Mouse (Mus musculus) macrophage (primary cell): ENCODE results near the gene Cilp. TPM values are rescaled to one million over a fixed set of nuclear protein-coding genes. Genes with fewer than 3 reads are reported as not detected.
"Not testable (repeated sequence)": the region's sequence is repeated elsewhere in the genome, so short reads cannot be mapped to it uniquely, and the experiment has no call there.

Experiments
- H3K27ac ChIP-seq: fragments of 350-480 bp; formaldehyde crosslinking; 2 replicates; pipeline ENCODE4 v1.9.0; 2021
- H3K36me3 ChIP-seq: fragments of 350-480 bp; formaldehyde crosslinking; 2 replicates; pipeline ENCODE4 v1.9.0; 2021; ENCODE audit errors: inconsistent target
- H3K4me3 ChIP-seq: fragments of 350-480 bp; formaldehyde crosslinking; 2 replicates; pipeline ENCODE4 v1.9.0; 2021; ENCODE audit errors: inconsistent target
- H3K79me2 ChIP-seq: fragments of 350-480 bp; formaldehyde crosslinking; 2 replicates; pipeline ENCODE4 v1.9.0; 2021; ENCODE audit errors: inconsistent target
- whole genome bisulfite sequencing: methylation state at CpG from one replicate; pipeline ENCODE4 v1.1.7; 2026; ENCODE audit warnings: inconsistent platforms; ENCODE audit not compliant: missing documents; 5-methylcytosine and 5-hydroxymethylcytosine counted together
- polyA plus RNA-seq: library from polyadenylated mRNA; stranded (reverse); fragments of 250-400 nt; gene quantifications from 3 replicates; pipeline ENCODE4 v1.2.4, GENCODE M21; 2018; ENCODE audit warnings: inconsistent platforms

Gene Cilp
- polyA plus RNA-seq, 1 experiment from 2014 or later = not detected

DNA sequence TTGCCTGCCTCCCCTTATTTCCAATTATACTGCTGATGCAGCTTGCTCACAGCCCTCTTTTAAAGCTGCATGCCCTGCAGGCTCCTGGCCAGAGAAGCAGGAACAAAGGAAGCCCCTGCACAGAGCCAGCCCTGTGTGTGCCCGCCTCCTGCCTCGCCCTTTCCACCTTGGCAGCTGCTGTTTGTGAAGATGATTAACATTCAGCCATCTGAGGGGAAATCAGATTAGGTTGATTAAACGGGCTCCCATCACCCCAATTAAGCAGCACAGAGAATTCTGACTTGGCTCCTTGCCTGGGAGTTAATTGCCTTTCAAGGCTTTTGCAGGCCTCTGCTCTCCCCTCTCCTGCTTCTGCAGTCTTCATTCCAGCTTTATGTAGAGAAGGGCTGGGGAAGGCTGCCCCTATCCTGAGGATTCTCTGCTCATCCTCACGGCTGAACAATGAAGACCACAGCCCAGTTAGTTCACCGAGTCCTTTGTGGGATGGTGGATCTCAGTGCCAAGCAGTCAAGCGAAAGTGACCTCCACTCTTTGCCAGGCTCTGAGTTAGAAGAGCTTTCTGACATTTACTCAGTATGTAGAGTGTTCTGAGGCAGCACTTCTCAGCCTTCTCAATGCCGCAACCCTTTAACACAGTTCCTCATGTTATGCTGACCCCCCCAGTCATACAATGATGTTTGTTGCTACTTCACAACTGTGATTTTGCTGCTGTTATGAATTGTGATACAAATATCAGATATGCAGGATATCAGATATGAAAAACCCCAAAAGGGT lies 2.9 kb downstream of the Cilp start:
- 73% methylated on average over 7 of the region's 7 CpGs for WGBS
- H3K4me3 ChIP-seq = no peak overlapping the region
- no peaks in the 10 kb centered on the region for H3K36me3 ChIP-seq
- no peaks in the 10 kb centered on the region for H3K79me2 ChIP-seq
- H3K27ac ChIP-seq = no peak overlapping the region

DNA sequence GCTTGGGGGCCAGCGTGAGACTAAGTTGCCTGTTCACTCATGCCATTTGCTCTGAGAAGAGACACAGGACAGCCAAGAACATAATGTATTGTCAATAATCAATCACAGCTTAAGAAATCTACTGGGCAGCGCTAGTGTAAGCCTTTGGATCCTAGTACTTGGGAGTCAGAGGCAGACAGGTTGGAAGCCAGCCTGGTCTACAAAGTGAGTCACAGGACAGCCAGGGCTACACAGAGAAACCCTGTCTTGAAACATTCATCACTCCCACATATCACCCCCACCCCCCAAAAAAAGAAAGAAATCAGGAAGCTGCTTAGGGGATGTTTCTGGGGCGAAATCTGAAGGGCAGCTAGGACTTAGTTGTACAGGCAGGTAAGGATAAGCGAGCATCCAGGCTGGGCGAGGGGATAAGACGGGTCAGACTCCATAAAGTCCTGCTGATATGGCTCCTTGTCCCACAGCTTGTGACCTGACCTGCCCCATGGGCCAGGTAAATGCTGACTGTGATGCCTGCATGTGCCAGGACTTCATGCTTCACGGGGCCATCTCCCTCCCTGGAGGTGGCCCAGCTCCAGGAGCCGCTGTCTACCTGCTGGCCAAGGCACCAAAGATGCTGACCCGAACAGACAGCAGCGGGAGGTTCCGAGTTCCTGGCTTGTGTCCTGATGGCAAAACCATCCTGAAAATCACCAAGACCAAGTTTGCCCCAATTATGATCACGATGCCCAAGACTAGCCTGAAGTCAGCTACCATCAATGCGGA lies 8.2 kb downstream of the Cilp start:
- Histone ChIP-seq H3K27ac (no peak overlapping the region), H3K36me3 (no peaks in the 10 kb centered on the region), H3K79me2 (no peaks in the 10 kb centered on the region), H3K4me3 (no peak overlapping the region)
- 89% methylated on average over 13 of the region's 13 CpGs for WGBS

DNA sequence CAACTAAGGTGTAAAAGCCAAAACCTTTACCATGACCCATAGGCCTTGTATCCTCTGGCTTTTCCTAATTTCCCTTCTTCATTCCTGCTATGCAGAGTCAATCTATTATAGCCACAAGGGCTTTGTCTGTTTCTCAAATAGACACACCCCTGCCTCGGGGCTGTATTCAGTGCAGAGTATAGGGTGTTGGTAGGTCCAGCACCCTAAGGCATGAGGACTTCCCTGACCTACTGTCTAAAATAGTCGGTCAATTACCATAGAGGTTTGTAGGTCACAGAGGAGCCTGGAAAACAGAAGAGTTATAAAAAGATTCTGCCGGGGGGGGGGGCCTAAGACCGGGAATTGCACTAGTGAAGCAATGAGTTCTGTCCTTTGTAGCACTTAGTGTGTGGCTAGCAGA lies 8.9 kb downstream of the Cilp start:
- no peaks in the 10 kb centered on the region for H3K36me3 ChIP-seq
- H3K27ac ChIP-seq = no peak overlapping the region
- WGBS = 93% methylated on average over 4 of the region's 4 CpGs
- no peaks in the 10 kb centered on the region for H3K79me2 ChIP-seq
- H3K4me3 ChIP-seq = no peak overlapping the region

DNA sequence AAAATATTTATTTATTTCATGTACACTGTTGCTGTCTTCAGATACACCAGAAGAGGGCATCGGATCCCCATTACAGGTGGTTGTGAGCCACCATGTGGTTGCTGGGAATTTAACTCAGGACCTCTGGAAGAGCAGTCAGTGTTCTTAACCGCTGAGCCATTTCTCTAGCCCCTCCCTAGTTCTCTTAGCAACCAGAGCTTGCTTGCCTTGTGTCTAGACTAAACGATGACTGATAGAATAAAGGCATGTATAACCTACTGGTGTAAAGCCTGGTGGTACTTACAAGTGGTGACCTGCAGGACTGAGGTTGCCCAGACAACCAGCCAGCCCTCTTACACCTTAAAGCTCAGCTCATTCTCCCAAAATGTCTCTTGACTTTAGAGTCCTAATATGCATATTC lies 9.9 kb downstream of the Cilp start:
- H3K36me3 ChIP-seq, H3K27ac ChIP-seq, H3K79me2 ChIP-seq, H3K4me3 ChIP-seq: not testable (repeated sequence)
- WGBS = 90% methylated on average over 3 of the region's 3 CpGs

DNA sequence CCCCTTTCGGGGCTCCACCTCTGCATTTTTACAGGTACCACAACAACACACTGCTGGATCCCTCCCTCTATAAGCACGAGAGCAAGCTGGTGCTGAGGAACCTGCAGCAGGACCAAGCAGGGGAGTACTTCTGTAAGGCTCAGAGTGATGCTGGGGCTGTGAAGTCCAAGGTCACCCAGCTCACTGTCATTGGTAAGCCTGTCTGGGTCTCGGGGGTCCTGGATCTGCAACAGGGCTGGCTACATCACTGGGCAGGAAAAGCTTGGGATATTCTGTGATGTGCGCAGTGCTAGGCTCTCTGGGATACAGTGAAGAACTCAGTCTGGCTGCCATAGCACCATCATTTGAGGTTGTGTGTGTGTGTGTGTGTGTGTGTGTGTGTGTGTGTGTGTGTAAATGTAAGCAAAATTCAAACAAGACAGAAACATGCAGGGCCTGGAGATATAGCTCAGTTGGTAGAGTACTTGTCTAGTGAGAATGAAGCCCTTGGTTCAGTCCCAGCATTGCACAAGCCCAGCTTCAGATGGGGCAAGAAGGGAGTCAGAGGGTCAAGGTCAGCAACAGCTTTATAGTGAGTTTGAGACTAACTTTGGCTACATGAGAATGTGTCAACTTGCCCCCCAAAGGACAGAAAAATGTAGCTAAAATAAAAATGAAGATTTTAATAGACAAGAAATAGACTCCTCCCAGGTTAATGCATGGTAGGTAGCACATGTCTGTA lies 11.0 kb downstream of the Cilp start:
- H3K4me3 ChIP-seq = no peak overlapping the region
- H3K27ac ChIP-seq = no peak overlapping the region
- 66% methylated on average over 4 of the region's 4 CpGs for WGBS
- no peaks in the 10 kb centered on the region for H3K79me2 ChIP-seq
- H3K36me3 ChIP-seq = no peaks in the 10 kb centered on the region

DNA sequence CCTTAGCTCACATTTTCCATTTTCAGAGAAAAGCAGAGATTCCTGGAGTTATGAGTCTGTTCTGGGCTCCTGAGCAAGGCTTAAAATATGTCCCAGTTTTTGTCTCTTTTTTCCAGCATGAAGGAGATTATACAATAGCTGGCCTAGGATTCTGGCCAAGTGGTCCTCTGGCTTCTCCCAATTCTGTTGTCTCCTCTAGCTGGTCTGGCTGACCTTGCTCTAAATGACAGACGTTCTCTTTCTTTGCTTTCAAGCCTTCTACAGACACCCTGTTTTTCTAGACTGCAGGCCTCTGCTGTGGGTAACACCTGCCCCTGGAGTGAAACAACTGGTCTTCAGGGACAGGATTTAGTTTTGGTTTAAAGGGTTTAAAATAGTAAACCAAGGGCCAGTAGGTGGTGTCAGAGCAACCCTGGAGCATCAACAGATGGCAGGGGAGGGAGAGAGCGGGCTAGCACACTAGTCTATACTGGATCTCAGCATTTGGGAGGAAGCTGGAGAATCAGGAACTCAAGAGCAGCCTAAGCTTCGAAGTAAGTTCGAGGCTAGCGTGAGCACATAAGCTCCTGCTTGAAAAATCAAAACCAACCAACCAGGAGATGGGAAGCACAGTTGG lies 16.7 kb downstream of the Cilp start:
- H3K79me2 ChIP-seq = no peaks in the 10 kb centered on the region
- H3K36me3 ChIP-seq = no peaks in the 10 kb centered on the region
- no peak overlapping the region for H3K4me3 ChIP-seq
- 81% methylated on average over 5 of the region's 5 CpGs for WGBS
- H3K27ac ChIP-seq = no peak overlapping the region

DNA sequence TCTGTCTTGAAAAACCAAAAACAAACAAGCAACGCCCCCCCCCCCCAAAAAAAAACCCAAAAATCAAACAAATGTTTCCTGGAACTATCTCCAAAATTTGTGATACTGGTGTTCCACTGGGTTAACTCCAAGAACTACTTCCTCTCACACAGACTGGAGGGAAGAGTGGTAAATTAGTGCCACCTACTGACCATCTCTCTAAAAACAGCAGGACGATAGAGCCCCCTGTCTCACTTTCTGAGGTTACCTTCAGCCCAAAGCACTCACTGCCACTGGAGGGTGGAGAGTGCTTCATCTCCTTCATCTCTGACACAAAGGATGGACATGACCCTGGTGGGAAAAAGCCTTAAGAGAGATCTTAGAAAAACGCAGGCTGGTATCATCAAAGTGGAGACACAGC lies 18.3 kb downstream of the Cilp start:
- H3K4me3 ChIP-seq = no peak overlapping the region
- H3K36me3 ChIP-seq = no peaks in the 10 kb centered on the region
- H3K79me2 ChIP-seq = no peaks in the 10 kb centered on the region
- H3K27ac ChIP-seq = no peak overlapping the region
- 7% methylated on average over 3 of the region's 3 CpGs for WGBS

DNA sequence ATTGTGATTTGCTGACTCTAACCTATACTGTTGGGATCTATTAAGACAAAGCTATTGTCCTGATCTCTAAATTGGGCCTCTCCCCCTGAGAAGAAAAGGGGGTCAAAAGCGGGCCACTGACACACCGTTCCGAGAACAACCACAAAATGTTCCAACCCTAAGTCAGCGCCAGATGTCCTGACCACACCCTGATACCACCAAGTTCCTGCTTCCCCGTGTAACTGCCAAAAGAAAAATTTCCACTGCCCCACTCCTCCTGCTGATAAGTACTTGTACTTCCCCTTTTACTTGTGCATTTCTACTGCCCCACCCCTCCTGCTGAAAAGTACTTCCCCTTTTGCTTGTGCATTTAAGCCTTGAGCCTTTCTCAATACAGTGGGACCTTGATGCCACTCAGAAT lies 23.3 kb downstream of the Cilp start:
- H3K27ac ChIP-seq, H3K79me2 ChIP-seq, H3K4me3 ChIP-seq, H3K36me3 ChIP-seq: not testable (repeated sequence)
- no CpG with 5 or more reads among the region's 5 CpGs for WGBS

DNA sequence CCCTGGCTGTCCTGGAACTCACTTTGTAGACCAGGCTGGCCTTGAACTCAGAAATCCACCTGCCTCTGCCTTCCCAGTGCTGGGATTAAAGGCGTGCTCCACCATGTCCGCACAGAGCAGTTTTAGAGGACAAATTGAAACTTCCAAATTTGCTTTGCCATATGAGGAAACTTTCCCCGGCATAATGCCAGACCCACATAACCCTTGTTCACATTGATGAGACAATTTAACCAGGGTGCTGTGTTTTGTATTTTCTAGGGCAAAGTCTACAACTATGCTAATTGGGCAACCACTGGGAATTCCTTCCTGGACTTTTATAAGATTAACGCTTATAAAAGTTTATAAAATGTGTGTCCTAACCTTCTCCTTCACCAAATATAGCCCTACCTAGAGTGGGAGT lies 25.0 kb downstream of the Cilp start:
- no peaks in the 10 kb centered on the region for H3K36me3 ChIP-seq
- H3K4me3 ChIP-seq = no peak overlapping the region
- 100% methylated on average over 4 of the region's 4 CpGs for WGBS
- no peak overlapping the region for H3K27ac ChIP-seq
- peaks cover 8% of the 10 kb centered on the region for H3K79me2 ChIP-seq

DNA sequence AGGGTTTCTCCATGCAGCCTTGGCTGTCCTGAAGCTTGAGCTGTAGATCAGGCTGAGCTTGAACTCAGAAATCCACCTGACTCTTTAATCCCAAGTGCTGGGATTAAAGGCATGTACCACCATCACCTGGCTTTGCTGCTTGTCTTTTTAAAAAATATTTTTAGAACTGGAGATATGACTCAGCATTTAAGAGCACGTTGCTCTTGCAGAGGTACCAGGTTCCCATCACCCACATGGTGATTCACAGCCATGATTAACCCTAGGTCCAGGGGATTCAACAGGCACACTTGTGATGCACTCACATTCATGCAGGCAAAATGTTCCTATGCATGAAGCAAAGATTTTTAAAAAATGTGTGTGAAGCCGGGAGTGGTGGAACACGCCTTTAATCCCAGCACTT lies 27.4 kb downstream of the Cilp start:
- Histone ChIP-seq H3K79me2 (peaks cover 32% of the 10 kb centered on the region), H3K27ac (no peak overlapping the region), H3K4me3 (no peak overlapping the region), H3K36me3 (peaks cover under 1% of the 10 kb centered on the region; the same call in 1 of the 2 replicates)
- WGBS = 66% methylated on average over 3 of the region's 3 CpGs

DNA sequence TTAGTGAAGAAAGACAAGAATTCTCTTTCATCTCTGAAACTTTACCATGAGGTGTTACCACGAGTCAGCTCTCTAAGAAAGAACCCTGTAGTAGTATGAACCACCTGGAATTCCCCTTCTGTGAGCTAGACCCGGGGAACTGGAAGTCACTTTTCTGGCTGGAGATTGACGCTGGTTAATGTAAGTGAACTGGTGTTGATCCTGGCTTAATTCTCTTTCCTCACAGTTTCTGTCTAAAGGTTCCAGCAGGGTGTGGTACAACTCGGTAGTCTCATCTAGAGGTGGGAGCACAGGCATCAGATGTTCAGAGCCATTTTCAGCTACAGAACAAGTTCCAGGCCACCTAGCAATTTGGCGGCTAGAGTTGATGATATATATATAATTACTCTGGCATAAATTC lies 28.1 kb downstream of the Cilp start:
- peak overlapping the region; percentile 96 for H3K4me3 ChIP-seq
- H3K27ac ChIP-seq = peak overlapping the region; percentile 75
- H3K36me3 ChIP-seq = peaks cover 4% of the 10 kb centered on the region; the same call in 1 of the 2 replicates
- H3K79me2 ChIP-seq = peaks cover 39% of the 10 kb centered on the region
- WGBS = 5% methylated on average over 5 of the region's 5 CpGs

DNA sequence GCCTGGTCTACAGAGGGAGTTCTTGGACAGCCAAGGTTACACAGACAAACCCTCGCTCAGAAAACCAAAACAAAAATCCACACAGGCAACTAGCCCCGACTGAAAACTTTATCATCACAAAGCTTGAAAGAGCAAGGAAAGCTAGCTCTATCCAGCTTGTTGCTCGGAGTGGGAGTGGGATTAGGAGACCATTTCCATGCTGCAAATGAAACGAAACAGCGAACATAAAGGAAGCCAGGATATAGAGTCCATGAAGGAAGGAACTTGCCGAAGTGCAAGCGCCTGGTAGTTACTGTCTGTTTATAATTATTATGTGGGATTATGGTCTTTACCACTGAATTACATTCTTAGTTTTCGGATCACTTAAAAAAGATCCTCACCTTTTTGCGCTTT lies 28.6 kb downstream of the Cilp start:
- H3K4me3 ChIP-seq = peak overlapping the region; percentile 96

DNA sequence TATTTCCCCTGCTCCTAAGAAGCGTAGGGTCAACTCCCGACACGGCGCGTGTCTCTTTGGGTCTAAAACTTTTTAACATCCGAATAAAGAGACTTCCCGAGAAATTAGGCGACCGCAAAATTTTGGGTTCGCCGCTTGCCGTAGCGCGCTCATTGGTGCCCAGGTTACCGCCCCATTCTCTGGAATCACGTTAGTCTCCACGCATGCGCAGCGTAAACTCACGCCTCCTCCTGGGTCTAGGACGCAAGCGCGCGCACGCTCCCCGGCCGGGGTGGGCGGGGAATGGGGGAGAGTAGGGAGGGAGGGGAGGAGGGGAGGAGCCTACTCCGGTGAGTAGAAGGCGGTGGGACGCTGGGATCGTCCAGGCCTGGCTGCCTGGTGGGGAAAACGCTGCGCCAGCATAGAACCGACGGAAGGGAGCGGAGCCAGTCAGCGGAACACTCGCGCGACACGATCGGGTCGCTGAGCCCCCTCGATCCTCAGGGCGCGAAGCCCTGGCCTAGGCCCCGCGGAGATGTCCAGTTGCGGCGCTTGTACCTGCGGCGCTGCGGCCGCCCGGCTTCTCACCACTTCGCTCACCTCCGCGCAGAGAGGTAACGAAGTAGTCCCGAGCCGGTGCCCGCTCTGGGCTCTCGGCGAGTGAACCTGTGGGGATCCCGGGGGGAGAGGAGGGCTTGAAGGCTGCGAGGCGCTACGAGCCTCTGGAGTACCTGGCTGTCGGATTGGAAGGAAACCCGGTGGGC lies 29.2 kb downstream of the Cilp start, which contains the start of gene Clpx:
TSS of gene Clpx (plus strand) at position 288 of the 743 bp plus-strand sequence.
- Histone ChIP-seq H3K27ac (peak within 1 kb of the TSS; percentile 75), H3K79me2 (peaks cover 49% of the 10 kb centered on the region), H3K4me3 (peak within 1 kb of the TSS; percentile 96), H3K36me3 (peaks cover 4% of the 10 kb centered on the region; the same call in 1 of the 2 replicates)
- WGBS = under 1% methylated on average over 68 of the region's 71 CpGs

More for the DNA sequence above, 28.6 kb downstream of the Cilp start:
- under 1% methylated on average over 9 of the region's 9 CpGs for WGBS
- Histone ChIP-seq H3K36me3 (peaks cover 4% of the 10 kb centered on the region; the same call in 1 of the 2 replicates), H3K27ac (peak overlapping the region; percentile 75), H3K79me2 (peaks cover 44% of the 10 kb centered on the region)
